Mouse (Mus musculus) lung, embryonic 15.5 days (tissue): ENCODE data around the gene Nop53. TPM values are rescaled to one million over a fixed set of nuclear protein-coding genes. Genes with fewer than 3 reads are reported as not detected.

Source experiments
- polyA plus RNA-seq: library from polyadenylated mRNA; unstranded; fragments of >200 nt; fragmentation: Nextera tagmentation; extraction: Ambion mirVana; gene quantifications from 2 replicates; pipeline ENCODE4 v1.2.1, GENCODE M21; 2015

Gene Nop53
- polyA plus RNA-seq, 1 experiment from 2014 or later, result 189 TPM

Other genes with a start within 250 kb of the Nop53 start
- gene Obox5, start 195.9 kb downstream of the Nop53 start, polyA plus RNA-seq, result not detected in 2 replicates
- not detected in 2 replicates for gene Obox6, start 106.4 kb downstream of the Nop53 start, polyA plus RNA-seq
- gene Crx, start 66.1 kb downstream of the Nop53 start, polyA plus RNA-seq, result not detected in 2 replicates
- not detected in 2 replicates for gene Crxos, start 63.5 kb downstream of the Nop53 start, polyA plus RNA-seq
- 774 and 832 TPM in 2 replicates for gene Selenow, start 23.7 kb downstream of the Nop53 start, polyA plus RNA-seq
- 82.9 and 89.9 TPM in 2 replicates for gene Ehd2, start 21.5 kb upstream of the Nop53 start, polyA plus RNA-seq
- gene Bicra, start 101.8 kb upstream of the Nop53 start, polyA plus RNA-seq, result 5.8 and 8.0 TPM in 2 replicates
- gene Zfp541, start 115.7 kb upstream of the Nop53 start, polyA plus RNA-seq, result 0.04 TPM in 1 of 2 replicates, not detected in the other
- 168 and 178 TPM in 2 replicates for gene Napa, start 152.4 kb upstream of the Nop53 start, polyA plus RNA-seq
- gene Kptn, start 173.8 kb upstream of the Nop53 start, polyA plus RNA-seq, result 28.5 and 31.7 TPM in 2 replicates
- gene Slc8a2, start 183.8 kb upstream of the Nop53 start, polyA plus RNA-seq, result 0.10 and 0.12 TPM in 2 replicates
- 20.2 and 20.6 TPM in 2 replicates for gene Meis3, start 229.0 kb upstream of the Nop53 start, polyA plus RNA-seq